Mouse (Mus musculus) hindbrain, embryonic 14.5 days (tissue): ENCODE measurements around the gene Spaar. TPM values are rescaled to one million over a fixed set of nuclear protein-coding genes. Genes with fewer than 3 reads are reported as not detected.
A peak's percentile ranks its signal among the peaks of the same experiment; 100 is the strongest.

Source experiments
- ATAC-seq: fragments of 200-750 bp; cut with Nextera tagmentation; 2 replicates; pipeline ENCODE4 v1.8.0; 2017; ENCODE audit warnings: moderate number of reproducible peaks, mild to moderate bottlenecking, moderate TSS enrichment, moderate library complexity; ENCODE audit not compliant: low FRiP score
- DNase-seq: peaks from one replicate; pipeline ENCODE4 v3.0.0-alpha.2; 2015; ENCODE audit warnings: low spot score
- H3K27ac ChIP-seq: fragments of 300-500 bp; sonication (generic); 2 replicates; pipeline ENCODE4 v1.5.1; 2014; ENCODE audit warnings: mild to moderate bottlenecking, moderate library complexity
- H3K27me3 ChIP-seq: fragments of 300-500 bp; sonication (generic); 2 replicates; pipeline ENCODE4 v1.6.1; 2014; ENCODE audit warnings: mild to moderate bottlenecking, low read length, mixed read lengths; ENCODE audit not compliant: control insufficient read depth, insufficient read depth
- H3K36me3 ChIP-seq: fragments of 300-500 bp; sonication (generic); replicated peaks from 2 replicates; pipeline ENCODE4 v1.6.1; 2014; ENCODE audit not compliant: control insufficient read depth, insufficient read depth
- H3K4me1 ChIP-seq: fragments of 300-500 bp; sonication (generic); replicated peaks from 2 replicates; pipeline ENCODE4 v1.6.1; 2014; ENCODE audit warnings: antibody characterized with exemption, low read length, mixed read lengths; ENCODE audit not compliant: control insufficient read depth, insufficient read depth
- H3K4me2 ChIP-seq: fragments of 300-500 bp; sonication (generic); replicated peaks from 2 replicates; pipeline ENCODE4 v1.6.1; 2014; ENCODE audit warnings: mild to moderate bottlenecking, moderate library complexity
- H3K4me3 ChIP-seq: fragments of 300-500 bp; sonication (generic); replicated peaks from 2 replicates; pipeline ENCODE4 v1.5.1; 2014; ENCODE audit warnings: mild to moderate bottlenecking, low read length
- H3K9ac ChIP-seq: fragments of 300-500 bp; sonication (generic); 2 replicates; pipeline ENCODE4 v1.6.1; 2014
- H3K9me3 ChIP-seq: fragments of 300-500 bp; sonication (generic); 2 replicates; pipeline ENCODE4 v1.6.1; 2016; ENCODE audit warnings: low read length; ENCODE audit not compliant: control insufficient read depth
- WGBS: fragments of 180-500 bp; shearing (Covaris S2); extraction: QIAGEN DNeasy Blood & Tissue Kit; methylation state at CpG from one replicate; pipeline ENCODE4 v1.1.7; 2014; 5-methylcytosine and 5-hydroxymethylcytosine counted together
- polyA plus RNA-seq: library from polyadenylated mRNA; unstranded; fragments of >200 nt; fragmentation: Nextera tagmentation; extraction: Ambion mirVana; gene quantifications from 2 replicates; pipeline ENCODE4 v1.2.1, GENCODE M21; 2014

The Spaar gene
- polyA plus RNA-seq, 1 experiment from 2014 or later: 0.04 TPM

GRCm38 (mm10) chr4:43741526-43741925 lies 11.7 kb downstream of the Spaar start:
- no peaks in the 10 kb centered on the region for H3K36me3 ChIP-seq
- H3K9me3 ChIP-seq: no peaks in the 10 kb centered on the region
- no peak overlapping the region for H3K4me3 ChIP-seq
- no peaks in the 10 kb centered on the region for H3K4me1 ChIP-seq
- ATAC-seq (no peak), DNase-seq (no peak)
- WGBS: 72% methylated on average over 5 of the region's 5 CpGs
- H3K9ac ChIP-seq: no peak overlapping the region
- no peaks in the 10 kb centered on the region for H3K27me3 ChIP-seq
- no peak overlapping the region for H3K27ac ChIP-seq
- H3K4me2 ChIP-seq: no peak overlapping the region

- no peak for DNase-seq
- Histone ChIP-seq H3K27me3 (no peaks in the 10 kb centered on the region), H3K4me2 (no peak overlapping the region), H3K36me3 (no peaks in the 10 kb centered on the region), H3K4me3 (no peak overlapping the region), H3K4me1 (no peaks in the 10 kb centered on the region), H3K9me3 (no peaks in the 10 kb centered on the region), H3K27ac (no peak overlapping the region), H3K9ac (no peak overlapping the region)
- 23% methylated on average over 4 of the region's 4 CpGs for WGBS
- ATAC-seq: no peak
Measured at GRCm38 (mm10) chr4:43742637-43743036, 12.8 kb downstream of the Spaar start.

DNA sequence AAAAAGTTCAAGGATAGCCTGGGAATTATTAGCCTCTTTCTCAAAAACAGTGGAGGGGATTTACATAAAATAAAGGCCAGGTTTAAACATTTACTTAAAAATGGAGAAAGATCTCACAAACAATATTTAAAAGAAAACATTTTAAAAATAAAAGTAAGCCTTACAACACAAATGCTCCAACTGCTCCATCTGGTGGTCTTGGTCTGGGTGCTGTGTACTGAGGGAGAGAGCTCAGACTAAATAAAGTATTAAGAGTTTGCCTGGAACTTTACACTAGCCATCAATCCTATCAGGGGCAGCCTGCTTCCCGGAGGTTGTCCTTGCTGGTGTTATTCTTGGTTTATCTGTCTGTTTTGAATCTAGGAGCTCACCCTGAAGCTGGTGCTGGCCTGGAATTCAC lies 13.3 kb downstream of the Spaar start:
- Histone ChIP-seq H3K27ac (no peak overlapping the region), H3K4me3 (no peak overlapping the region), H3K9ac (no peak overlapping the region), H3K4me2 (no peak overlapping the region), H3K36me3 (no peaks in the 10 kb centered on the region), H3K4me1 (no peaks in the 10 kb centered on the region), H3K9me3 (no peaks in the 10 kb centered on the region), H3K27me3 (no peaks in the 10 kb centered on the region)
- ATAC-seq: no peak
- DNase-seq: no peak
- WGBS: 59% methylated on average over 1 of the region's 1 CpGs

- no peak for ATAC-seq
- WGBS: 21% methylated on average over 6 of the region's 6 CpGs
Measured at GRCm38 (mm10) chr4:43745187-43745586, 15.4 kb downstream of the Spaar start.

GRCm38 (mm10) chr4:43757213-43757612 lies 27.4 kb downstream of the Spaar start:
- no peak overlapping the region for H3K27ac ChIP-seq
- no peak overlapping the region for H3K4me3 ChIP-seq
- WGBS: 80% methylated on average over 6 of the region's 6 CpGs
- no peaks in the 10 kb centered on the region for H3K27me3 ChIP-seq
- no peaks in the 10 kb centered on the region for H3K9me3 ChIP-seq
- H3K9ac ChIP-seq: no peak overlapping the region
- no peaks in the 10 kb centered on the region for H3K36me3 ChIP-seq
- DNase-seq (no peak), ATAC-seq (no peak)
- no peak overlapping the region for H3K4me2 ChIP-seq
- no peaks in the 10 kb centered on the region for H3K4me1 ChIP-seq

More at GRCm38 (mm10) chr4:43745187-43745586, 15.4 kb downstream of the Spaar start:
- no peaks in the 10 kb centered on the region for H3K36me3 ChIP-seq
- no peak overlapping the region for H3K4me2 ChIP-seq
- no peaks in the 10 kb centered on the region for H3K27me3 ChIP-seq
- no peak overlapping the region for H3K27ac ChIP-seq
- H3K4me3 ChIP-seq: no peak overlapping the region
- peak; percentile 82 for DNase-seq
- no peak overlapping the region for H3K9ac ChIP-seq
- no peaks in the 10 kb centered on the region for H3K4me1 ChIP-seq
- no peaks in the 10 kb centered on the region for H3K9me3 ChIP-seq

GRCm38 (mm10) chr4:43759571-43760418 lies 30.0 kb downstream of the Spaar start:
- no peak overlapping the region for H3K4me2 ChIP-seq
- no peak overlapping the region for H3K9ac ChIP-seq
- H3K27ac ChIP-seq: no peak overlapping the region
- ATAC-seq (no peak), DNase-seq (no peak)
- no peaks in the 10 kb centered on the region for H3K36me3 ChIP-seq
- no peaks in the 10 kb centered on the region for H3K27me3 ChIP-seq
- WGBS: 83% methylated on average over 21 of the region's 21 CpGs
- no peaks in the 10 kb centered on the region for H3K4me1 ChIP-seq
- no peaks in the 10 kb centered on the region for H3K9me3 ChIP-seq
- no peak overlapping the region for H3K4me3 ChIP-seq

DNA sequence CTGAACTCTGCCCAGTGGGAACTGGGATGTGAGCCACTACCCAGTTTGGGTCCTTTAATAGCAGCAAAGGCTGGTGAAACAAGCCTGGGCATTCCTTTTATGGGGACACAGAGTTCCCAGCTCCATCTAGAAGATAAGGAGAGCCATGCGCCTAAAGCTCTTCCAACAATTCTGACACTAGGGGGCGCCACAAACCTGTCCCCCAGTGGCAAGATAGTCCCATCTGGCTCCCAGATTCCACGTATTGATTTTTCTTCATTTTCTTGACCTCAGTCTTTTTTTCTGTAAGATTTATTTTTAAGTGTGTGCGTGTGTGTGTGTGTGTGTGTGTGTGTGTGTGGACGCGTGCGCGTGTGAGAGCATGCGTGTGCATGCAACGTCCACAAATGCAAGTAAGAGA lies 30.6 kb downstream of the Spaar start:
- Histone ChIP-seq H3K9ac (no peak overlapping the region), H3K27me3 (no peaks in the 10 kb centered on the region), H3K27ac (no peak overlapping the region), H3K4me2 (no peak overlapping the region), H3K9me3 (no peaks in the 10 kb centered on the region), H3K4me3 (no peak overlapping the region), H3K36me3 (no peaks in the 10 kb centered on the region), H3K4me1 (no peaks in the 10 kb centered on the region)
- no peak for ATAC-seq
- WGBS: 77% methylated on average over 10 of the region's 10 CpGs
- no peak for DNase-seq

GRCm38 (mm10) chr4:43761336-43761735 lies 31.5 kb downstream of the Spaar start:
- no peak for ATAC-seq
- H3K4me3 ChIP-seq: no peak overlapping the region
- H3K4me2 ChIP-seq: no peak overlapping the region
- H3K9me3 ChIP-seq: no peaks in the 10 kb centered on the region
- no peaks in the 10 kb centered on the region for H3K27me3 ChIP-seq
- no peak overlapping the region for H3K9ac ChIP-seq
- no peak overlapping the region for H3K27ac ChIP-seq
- no peak for DNase-seq
- H3K36me3 ChIP-seq: no peaks in the 10 kb centered on the region
- WGBS: 80% methylated on average over 2 of the region's 2 CpGs
- no peaks in the 10 kb centered on the region for H3K4me1 ChIP-seq

DNA sequence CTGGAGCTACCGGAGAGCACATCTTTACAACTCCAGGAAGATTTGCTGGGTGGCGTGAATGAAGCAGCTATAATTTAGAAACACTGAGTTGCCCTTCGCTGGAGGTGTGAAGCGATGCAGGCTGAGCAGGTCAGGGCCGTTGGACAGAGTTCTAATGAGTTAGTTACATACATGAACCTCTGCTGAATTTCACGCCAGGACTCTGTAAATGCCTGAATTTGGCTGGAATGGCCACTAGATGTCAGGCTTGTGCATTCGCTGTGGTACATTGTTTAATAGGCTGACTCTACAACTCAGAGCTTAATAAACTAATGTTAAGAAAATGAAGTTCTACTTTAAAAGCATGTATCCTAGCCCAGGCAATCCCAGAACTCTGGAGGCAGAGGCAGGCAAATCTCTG lies 33.6 kb downstream of the Spaar start:
- Histone ChIP-seq H3K4me3 (no peak overlapping the region), H3K4me2 (no peak overlapping the region), H3K36me3 (no peaks in the 10 kb centered on the region), H3K9me3 (no peaks in the 10 kb centered on the region), H3K27ac (no peak overlapping the region), H3K4me1 (no peaks in the 10 kb centered on the region), H3K27me3 (no peaks in the 10 kb centered on the region), H3K9ac (no peak overlapping the region)
- ATAC-seq (no peak), DNase-seq (peak; percentile 85)
- 27% methylated on average over 7 of the region's 7 CpGs for WGBS
